Mouse (Mus musculus) effector memory CD4-positive, alpha-beta T cell, adult 7 months (primary cell): Measurements from ENCODE around the gene Dcakd. TPM values are rescaled to one million over a fixed set of nuclear protein-coding genes. Genes with fewer than 3 reads are reported as not detected.

Source experiments
- polyA plus RNA-seq: library from polyadenylated mRNA; unstranded; fragments of 100-300 nt; shearing (Covaris generic); gene quantifications from one replicate; pipeline ENCODE4 v1.2.1, GENCODE M21; 2017

The Dcakd gene
- 8.9 TPM for polyA plus RNA-seq

DNA sequence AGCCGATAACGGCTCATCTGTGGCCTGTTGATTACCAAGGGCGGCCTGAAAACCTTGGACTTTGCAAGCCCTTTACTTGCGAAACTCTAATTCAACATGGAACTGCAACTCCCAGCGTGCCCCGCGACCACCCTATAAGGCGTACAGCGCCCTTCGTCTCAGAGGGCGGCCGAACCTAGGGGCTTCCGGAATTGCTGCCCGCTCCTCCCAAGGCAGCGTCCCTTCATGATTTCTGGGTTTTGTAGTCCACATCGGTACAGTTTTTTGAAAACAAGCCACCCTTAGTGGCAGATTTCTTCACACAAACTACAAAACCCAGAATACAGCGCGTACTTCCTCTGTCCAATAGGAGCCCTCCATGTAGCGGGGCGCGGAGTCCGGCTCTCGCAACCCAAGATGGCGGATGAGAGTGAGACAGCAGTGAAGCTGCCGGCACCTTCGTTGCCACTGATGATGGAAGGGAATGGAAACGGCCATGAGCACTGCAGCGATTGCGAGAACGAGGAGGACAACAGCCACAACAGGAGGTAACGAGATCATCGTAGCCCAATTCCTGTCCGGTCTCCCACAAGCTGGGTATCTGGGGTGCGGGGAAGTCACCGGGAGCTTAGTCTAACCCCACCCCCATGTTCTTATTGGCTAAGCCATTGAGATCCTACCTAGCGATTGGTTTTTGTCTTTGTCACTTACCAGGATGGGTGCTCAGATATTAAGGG, at the start of gene Dcakd, which contains the start of gene Nmt1:
Dcakd (minus strand) TSS at position 158 of the 716 bp plus-strand sequence.
Nmt1 (plus strand) TSS at position 15 of the 716 bp plus-strand sequence.

GRCm38 (mm10) chr11:102946265-102946991, 81.7 kb downstream of the Dcakd start, which contains the start of gene C1ql1:
Gene C1ql1 (minus strand): TSS chr11:102946688.

Other genes with a start within 250 kb of the Dcakd start
- 0.20 TPM for gene Gjc1, start 208.6 kb downstream of the Dcakd start, polyA plus RNA-seq
- gene Higd1b, start 192.5 kb downstream of the Dcakd start, polyA plus RNA-seq: not detected
- 122 TPM for gene Eftud2, start 147.3 kb downstream of the Dcakd start, polyA plus RNA-seq
- gene Ccdc103, start 147.1 kb downstream of the Dcakd start, polyA plus RNA-seq: not detected
- gene Fam187a, start 143.2 kb downstream of the Dcakd start, polyA plus RNA-seq: not detected
- not detected for gene Gfap, start 127.4 kb downstream of the Dcakd start, polyA plus RNA-seq
- 0.89 TPM for gene Kif18b, start 103.2 kb downstream of the Dcakd start, polyA plus RNA-seq
- not detected for gene C1ql1, start 81.6 kb downstream of the Dcakd start, polyA plus RNA-seq
- gene Nmt1, start 143 bp downstream of the Dcakd start, polyA plus RNA-seq: 72.9 TPM
- gene Plcd3, start 73.3 kb upstream of the Dcakd start, polyA plus RNA-seq: 2.5 TPM
- gene Acbd4, start 73.3 kb upstream of the Dcakd start, polyA plus RNA-seq: 44.4 TPM
- 8.9 TPM for gene Hexim1, start 87.9 kb upstream of the Dcakd start, polyA plus RNA-seq
- 5.9 TPM for gene Hexim2, start 104.1 kb upstream of the Dcakd start, polyA plus RNA-seq
- gene Fmnl1, start 142.8 kb upstream of the Dcakd start, polyA plus RNA-seq: 143 TPM
- gene 1700023F06Rik, start 180.2 kb upstream of the Dcakd start, polyA plus RNA-seq: not detected
- gene Spata32, start 190.1 kb upstream of the Dcakd start, polyA plus RNA-seq: not detected
- gene Map3k14, start 239.1 kb upstream of the Dcakd start, polyA plus RNA-seq: 160 TPM